Mouse (Mus musculus) R1 (cell line): ENCODE data around the gene Lsg1.

Experiments used
- DNase-seq: peaks from one replicate; pipeline ENCODE4 v3.0.0-alpha.2; 2018; ENCODE audit warnings: low read depth, low spot score

Lsg1 gene

DNA sequence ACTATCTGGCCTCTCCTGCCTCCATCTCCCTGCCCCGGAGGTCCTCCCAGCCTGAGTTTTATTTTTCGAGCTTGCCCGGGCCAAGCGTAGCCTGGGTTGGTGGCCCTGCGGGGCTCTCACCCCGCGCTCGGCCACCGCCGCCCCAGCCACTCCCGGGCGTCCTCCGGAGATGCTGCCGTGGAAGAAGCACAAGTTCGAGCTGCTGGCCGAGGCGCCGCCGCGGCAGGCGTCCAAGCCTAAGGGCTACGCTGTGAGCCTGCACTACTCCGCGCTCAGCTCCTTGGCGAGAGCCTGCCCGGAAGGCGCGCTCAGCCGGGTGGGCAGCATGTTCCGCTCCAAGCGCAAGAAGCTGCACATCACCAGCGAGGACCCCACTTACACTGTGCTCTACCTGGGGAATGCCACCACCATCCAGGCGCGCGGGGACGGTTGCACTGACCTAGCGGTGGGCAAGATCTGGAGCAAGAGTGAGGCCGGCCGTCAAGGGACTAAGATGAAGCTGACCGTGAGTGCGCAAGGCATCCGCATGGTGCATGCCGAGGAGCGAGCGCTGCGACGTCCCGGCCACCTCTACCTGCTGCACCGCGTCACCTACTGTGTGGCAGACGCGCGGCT, 13.1 kb upstream of the Lsg1 start:
- DNase-seq: no peak

DNA sequence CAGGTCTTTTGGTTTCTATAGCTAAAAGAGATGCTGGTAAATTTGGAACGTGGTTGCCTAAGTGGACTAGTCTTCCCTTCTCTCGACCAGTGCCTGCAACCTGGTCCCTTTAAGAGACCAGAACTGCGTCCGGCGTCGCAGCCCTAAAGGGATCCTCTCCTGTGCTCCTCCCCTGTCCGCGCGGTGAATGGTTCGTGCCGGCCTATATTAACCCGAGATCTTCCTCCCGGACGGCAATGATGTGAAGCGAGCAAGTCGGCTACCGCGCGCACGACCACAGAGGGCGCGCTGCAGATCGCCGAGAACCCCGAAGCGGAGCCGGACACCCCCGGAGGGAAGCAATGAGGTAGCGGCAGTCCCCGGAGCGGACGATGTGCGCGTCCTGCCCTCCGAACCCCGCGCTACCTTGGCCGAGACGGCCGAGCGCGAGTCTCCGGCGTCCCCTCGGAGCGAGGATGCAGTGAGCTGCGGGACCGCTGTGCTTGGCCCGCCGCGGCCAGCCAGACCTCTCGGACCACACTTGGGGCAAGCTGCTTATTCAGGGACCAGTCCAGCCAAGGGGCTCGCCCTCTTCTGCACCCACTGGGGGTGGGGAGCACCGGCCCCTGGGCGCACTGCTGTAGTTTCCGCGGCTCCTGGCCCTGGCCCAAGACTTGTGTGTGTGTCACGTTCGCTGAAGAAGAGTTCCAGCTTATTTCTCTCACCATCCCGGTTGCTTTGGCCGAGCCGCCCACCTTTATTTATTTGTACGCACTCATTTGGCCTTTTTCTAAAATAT, 12.3 kb upstream of the Lsg1 start, which contains the start of gene Fam43a:
Gene Fam43a, plus strand, starts transcription at position 233 of the 778 bp plus-strand sequence.
- peak; percentile 96 for DNase-seq

DNA sequence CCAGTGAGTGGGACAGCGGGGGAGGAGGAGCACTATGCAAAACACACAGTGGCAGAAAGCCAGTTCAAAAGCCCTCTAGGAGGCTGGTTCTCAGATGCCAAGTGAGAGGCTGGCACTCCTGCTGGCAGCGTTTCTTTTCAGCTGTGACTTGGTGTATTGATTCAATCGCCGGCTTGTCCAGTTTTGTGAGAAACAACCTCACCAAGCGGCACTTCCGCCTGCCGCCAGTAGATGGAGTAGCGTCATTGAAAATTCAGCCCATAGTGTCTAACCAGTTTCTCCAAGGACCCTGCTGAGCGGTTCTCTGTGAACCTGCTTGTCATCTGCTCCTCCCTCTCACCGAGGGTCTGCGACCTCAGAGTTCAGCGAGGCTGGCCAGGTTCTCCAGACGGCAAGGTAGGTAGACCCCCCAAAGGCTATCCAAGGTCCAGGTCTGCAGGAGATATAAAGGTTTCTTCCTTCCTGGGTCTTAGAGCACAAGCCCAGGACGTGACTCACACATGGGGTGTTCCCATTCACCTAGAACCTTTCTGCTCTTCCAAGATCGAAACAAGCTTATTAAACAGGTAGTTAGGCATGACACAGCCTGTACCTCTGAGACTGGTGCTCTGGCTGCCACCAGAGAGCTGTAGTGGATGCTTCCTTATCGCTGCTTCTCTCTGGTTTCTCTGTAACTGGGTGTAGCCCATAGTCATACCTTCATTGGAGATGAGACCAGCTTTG, 9.7 kb upstream of the Lsg1 start:
- DNase-seq: peak; percentile 90

DNA sequence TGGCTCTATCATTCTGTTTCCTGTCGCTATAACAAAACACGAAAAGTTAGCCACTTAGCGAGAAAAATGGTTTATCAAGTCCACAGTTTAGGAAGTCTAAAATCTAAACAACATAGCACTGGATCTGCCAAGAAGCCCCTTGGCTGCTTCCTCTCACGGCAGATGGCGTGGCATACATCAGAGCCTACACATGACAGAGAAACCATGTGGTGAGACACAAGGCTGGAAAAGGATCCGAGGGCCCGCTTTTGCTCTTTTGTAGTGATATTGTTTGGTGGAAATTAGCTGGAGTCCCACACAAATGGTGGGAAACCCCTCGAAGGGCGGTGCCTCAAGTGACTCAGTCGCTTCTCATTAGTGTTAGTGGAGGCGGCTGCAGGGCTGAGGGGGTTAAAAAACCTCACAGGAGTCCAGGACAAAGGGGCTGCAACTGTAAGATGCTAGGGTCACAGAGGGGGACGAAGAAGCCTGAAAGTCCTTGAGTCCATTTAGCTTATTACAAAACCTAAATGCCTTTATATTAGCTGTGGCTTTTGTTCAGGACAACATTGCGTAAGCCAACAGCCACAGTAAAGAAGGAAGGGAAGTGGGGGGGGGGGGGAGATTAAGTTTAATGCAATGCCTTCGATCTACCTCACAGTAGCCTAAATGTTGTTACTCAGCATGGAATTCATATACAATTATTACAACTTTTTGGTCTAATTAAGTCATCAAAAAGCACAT, 8.6 kb upstream of the Lsg1 start:
- no peak for DNase-seq

DNA sequence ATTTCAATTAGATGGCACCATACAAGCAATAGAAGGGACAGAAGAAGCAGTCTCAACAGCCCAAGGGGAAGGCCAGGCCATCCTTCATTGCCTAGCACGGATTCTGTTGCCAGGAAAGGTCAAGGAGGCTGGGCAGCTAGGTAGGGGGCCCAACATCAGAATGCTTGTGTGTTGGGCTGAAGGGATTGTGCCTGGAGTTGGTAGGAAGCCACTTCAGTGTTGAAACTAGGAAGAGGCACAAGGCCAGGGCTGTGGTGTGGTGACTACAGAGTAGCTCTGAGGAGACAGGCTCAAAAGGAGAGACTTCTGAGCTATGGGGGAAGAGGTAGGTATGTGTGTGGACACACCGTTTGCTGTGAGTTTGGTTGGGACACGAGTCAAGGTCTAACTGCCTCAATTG, 8.0 kb upstream of the Lsg1 start:
- no peak for DNase-seq

DNA sequence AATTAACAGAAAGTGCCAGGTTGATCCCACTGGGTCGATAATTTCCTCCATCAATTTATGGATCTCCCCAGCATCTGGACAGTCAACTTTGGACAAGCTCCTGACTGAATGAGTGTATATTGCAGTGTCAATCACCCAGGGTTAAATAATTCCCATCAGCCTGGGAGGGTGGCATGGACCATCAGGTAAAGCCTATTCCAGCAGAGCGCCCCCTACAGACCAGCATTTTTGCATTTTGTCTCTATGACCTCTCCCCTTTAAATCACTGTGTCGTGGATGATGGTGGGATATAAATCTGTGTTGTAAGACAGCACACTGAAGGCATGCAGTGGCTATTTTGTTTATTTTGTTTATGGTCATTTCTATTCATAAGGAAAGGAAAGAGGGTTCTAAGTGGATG, 4.6 kb upstream of the Lsg1 start:
- peak; percentile 63 for DNase-seq

DNA sequence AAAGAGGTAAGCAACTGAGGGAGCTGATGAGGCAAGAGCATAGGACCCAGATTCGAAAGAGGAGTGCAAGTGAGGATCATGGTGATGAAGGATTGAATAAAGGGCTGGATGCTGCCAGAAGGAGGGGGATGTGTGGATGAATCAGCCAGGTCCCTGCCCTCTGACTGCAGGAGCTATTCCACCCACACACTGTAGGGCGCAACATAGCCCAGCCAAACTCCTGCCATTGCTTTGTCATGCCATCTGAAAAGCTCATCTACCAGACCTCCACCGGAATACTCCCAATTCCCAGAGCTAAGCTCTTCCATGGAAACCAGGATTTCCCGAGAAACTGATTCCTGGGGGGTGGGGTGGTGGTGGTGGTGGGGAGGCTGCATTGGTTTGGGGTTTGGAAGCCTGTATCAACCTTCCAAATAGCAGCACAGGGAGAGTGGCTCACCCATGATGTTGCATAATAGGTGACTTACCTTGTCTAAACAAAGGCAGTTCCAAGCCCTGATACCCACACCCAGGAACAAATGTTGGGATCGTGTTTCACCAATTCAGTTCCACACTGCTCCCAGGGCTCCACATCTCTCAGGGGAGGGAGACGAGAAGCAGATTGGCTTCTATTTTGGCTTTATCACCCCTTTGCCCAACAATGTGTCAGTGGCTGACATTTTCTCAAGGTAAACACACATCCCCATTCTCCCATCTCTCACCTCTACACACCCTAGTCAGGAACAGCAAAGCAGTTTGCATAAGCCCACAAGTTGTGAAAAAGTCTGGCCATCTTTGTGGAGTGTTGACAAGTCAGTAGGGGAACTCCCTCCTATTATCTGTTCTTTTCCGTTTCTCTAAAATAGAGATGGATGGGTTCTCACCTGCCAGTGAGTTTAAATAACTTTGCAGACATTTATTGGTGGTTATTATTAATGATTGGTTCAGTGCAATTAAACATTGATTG, 3.1 kb upstream of the Lsg1 start:
- DNase-seq: no peak

DNA sequence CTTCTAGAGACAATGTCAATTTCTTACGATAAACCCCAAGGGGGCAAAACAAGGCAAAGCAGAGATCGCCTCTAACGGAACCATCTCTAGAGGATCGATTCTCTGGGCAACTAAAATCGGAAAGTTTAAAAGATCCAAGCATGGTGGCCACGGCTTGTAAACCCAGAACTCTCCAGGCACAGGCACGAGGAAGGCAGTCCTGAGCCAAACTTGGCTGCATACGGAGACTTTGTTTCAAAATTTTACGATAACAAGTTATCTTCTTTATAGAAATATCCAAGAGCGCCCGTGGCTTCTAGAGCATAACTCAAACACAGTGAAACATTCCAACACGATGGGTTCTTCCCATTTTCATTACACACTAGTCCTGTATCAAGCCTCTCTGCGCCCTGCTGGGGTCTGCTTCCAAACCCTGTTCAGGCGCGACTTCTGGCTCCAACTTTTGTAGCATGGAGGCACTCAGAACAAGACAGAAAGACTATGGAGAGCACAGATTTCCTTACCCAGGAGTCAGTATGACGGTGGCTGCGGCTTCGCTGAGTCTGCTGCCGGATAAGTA, 378 bp downstream of the Lsg1 start:
- DNase-seq: no peak

DNA sequence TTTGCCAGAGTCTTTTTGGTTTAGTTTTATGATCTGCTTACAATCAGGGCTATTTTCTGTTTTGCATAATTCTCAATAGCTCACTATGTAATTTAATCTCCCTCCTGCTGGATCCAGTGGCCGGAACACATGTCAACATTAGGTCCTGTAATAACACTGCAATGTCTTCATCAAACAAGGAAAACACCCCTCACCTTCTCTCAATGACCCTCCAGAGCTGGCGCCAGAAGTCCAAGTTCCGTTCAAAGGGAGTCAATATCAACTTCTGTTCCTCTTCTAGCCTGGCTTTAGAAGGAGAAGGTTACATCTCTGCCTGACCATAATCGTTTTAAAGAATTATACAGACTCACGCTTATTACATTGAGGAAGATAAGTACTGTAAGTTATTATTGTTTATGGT, 6.6 kb downstream of the Lsg1 start:
- DNase-seq: no peak

DNA sequence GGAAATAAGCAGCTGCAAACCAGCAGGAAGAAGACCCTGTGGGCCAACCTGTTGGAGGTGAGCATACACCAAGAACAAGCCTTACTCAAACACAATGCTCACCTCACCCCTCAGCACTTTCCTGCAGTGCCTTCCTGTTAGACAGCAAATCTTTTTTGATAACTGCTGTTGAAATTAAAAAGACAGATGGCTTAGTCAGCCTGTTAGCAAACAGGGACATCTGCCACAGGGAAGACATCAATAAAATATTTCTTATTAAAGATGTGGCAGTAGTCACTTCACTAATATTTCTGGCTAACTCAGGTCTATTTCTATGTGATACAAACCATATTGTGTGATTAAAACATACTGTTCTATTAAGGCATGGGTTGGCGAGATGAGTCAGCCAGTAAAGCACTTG, 11.0 kb downstream of the Lsg1 start:
- DNase-seq: no peak

DNA sequence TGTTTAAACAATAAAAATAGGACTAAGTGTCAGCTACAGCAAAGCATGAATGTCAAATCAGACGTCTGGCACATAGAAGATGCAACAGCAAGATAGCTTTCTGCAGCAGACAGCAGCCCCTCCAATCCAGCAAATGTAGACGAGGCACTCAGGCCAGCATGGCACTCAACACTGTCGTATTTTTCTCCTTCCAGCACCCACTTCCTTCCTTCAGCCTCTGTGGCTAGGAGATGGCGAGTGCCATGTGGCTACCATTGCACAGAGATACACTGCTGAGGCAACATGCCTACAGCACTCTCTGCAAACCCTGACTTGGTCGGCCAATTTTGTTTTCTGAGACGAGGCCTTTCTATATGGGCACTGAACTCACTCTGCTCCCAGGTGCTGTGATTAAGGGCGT, 11.6 kb downstream of the Lsg1 start:
- DNase-seq: no peak

DNA sequence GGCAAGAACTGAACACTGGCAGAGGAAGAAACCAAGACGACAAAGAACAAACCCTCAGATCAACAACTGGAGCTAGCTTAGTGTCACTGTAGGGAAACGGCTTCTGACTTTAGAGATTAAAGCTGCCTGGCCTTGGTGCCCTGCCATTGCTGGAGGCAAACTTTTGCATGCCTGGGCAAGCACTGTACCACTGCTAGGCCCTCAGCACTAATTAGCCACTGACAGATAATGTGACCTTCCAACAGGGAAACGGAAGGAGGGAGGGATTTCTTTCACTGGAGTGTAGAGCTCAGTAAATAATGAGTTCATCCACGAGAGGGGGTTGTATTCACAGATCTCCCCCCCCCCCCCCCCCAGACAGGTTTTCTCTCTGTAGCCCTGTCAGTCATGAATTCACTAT, 15.2 kb downstream of the Lsg1 start:
- DNase-seq: peak; percentile 74

DNA sequence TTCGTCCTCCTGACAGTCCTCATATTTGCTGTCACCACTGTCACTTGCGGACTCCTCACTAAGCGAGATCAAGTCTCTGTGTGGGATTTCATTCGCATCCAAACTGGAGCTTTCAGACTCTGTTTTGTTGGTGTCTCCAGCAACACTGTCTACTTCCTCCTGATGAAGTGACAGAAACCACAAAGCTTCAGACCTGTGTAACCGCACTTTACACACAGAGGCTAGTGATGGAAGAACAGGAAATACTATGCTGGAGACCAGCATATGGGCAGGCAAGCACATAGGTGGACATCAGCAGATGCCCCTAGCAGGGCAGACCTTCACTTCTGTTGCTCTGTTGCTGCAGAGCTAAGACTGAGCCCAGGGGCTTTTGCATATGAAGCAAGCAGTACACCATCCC, 16.0 kb downstream of the Lsg1 start:
- DNase-seq: no peak

DNA sequence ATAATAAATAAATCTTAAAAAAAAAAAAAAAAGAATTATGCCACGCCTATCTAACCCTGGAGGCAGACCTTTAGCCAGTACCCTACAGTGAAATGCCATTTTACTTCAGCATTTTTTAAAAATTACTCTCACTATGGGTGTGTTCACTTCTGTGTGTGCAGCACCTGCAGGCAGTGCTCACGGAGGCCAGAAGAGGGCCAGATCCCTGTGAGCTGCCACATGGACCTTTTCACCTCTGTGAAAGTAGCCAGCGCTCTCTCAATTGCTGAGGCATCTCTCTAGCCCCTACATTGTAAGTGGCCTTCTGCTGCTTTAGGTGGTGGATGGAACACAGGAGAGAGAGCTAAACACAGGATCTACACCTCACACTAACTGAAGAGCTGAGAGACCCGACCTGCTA, 17.2 kb downstream of the Lsg1 start:
- peak; percentile 55 for DNase-seq

DNA sequence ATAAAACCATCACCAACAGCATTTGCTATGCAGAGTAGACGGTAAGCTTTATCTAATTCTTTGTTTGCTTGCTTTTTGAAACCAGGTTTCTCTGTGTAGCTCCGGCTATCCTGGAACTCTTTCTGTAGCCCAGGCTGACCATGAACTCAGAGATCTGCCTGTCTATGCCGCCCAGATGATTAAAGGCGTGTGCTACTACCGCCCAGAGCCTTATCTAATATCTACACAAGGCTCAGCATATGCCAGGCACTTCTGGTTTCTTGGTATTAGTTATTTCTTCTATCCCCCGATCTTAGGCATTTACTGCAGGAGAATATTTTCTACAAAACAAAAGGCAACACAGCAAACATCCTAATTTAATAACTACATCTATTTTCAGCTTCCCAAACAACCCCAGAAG, 21.8 kb downstream of the Lsg1 start:
- DNase-seq: no peak

DNA sequence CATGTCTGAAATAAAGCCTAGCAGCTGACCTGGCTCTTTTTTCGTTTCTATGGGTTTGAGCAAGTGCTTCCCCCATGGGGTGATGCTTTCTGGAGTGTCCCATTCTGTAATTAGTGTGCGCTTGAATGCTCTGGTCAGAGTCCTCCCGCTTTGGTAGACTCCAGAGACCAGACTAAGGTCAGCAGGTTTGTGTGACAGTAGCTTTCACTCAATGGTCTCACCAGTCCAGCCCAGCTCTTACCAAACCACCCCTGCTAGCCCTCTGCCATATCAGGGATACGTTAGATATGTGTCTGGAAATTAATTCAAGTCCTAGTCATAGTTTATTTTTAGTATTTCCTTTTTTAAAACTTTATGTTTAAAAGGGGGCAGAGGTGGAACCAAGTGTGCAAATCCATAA, 26.8 kb downstream of the Lsg1 start:
- DNase-seq: no peak

DNA sequence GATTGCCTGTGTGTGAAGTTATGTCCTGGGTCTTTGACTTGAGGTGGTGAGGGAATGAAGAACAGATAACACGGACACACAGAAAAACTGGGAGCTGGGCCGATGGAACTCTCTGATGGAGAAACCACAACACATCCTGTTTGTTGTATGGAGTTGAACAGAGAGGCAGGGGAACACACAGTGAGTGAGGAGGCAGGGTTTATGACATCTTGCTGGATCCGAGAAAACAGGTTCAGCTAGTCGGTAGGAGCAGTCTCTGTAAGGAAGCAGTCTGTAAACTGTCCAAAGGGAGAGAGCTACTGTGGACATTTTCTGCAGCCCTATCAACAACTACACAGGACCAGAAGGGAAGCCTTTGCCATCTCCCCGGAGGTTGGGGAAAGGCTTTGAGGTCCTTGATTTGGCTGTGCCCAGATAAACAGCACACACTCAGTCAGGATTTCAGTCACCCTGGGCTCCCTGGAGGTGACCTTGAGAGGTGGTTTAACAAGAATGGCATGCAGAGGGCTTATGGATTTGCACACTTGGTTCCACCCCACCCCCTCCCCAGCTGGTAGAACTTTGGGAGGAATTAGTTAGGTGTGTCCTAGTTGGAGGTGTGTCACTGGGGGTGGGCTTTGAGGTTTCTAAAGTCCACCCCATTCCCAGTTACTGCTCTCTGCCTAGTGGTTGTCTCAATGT, 27.9 kb downstream of the Lsg1 start:
- DNase-seq: peak; percentile 88

DNA sequence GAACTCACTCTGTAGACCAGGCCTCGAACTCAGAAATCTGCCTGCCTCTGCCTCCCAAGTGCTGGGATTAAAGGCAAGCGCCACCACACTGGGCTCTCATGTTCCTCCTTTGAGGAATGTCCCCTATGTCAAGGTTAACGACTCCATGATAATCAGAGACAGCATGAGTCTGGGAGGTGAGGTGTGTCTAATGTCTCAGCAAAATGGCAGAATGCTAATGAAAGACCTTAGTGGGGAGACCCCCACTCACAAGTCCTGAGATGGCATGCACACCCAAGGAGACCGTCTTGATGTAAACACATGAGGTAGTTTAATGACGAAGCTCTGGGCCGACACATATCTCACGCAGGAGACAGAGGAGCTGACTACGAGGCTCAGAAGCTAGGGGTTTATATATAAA, 33.3 kb downstream of the Lsg1 start:
- DNase-seq: peak; percentile 50

DNA sequence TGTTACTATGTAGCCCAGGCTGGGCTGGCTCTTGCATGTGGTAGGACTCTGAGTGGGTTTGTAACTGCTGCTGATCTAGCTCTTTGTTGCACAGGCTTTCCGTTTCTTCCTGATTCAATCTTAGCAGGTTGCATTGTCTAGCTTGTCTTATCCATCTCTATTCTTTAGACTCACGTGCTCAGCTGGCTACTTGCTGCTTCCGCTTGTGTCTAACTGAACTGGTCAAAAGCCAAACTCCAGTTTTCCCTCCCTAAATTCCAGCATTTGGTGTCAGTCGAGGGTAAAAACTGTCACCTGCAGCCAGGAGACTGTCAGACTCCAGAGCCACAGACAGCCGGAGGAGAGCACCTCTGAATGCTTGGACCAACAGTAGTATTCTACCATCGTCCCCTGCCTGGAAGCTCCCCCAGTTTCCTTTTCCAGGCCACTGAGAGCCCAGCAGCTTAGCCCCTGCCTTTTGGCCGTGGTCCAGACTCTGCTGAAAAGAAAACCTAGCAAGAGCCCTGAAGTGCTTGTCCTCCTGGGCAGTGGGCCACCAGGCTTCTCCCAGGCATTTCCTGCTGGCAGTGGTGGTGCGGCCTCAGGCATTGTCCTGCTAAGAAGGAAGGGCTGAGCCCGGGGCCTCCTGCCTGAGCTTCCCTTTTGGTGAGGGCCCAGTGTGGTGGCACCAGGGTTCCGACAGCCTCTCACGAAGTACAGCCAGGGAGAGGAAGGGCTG, 34.6 kb downstream of the Lsg1 start:
- DNase-seq: peak; percentile 45
